Mouse (Mus musculus) stomach, postnatal 0 days (tissue): ENCODE measurements around the gene Aldh8a1.

Source experiments
- CTCF ChIP-seq: IDR thresholded peaks from 2 replicates; pipeline ENCODE4 v1.5.1; 2016; ENCODE audit warnings: antibody characterized with exemption, low read depth, mild to moderate bottlenecking, moderate library complexity
- EP300 ChIP-seq: optimal IDR thresholded peaks from 2 replicates; pipeline ENCODE3; 2016; ENCODE audit warnings: antibody characterized with exemption

- TF ChIP-seq CTCF: no peak
- TF ChIP-seq EP300: no peak
Observed at GRCm38 (mm10) chr10:21335534-21335933, 41.6 kb upstream of the Aldh8a1 start.
